Mouse (Mus musculus) hindbrain, embryonic 10.5 days (tissue): ENCODE data around the gene Hhipl1. TPM values are rescaled to one million over a fixed set of nuclear protein-coding genes. Genes with fewer than 3 reads are reported as not detected.

Experiments used
- DNase-seq: peaks from one replicate; pipeline ENCODE4 v3.0.0-alpha.2; 2017; ENCODE audit warnings: low spot score
- H3K27ac ChIP-seq: fragments of 300-500 bp; sonication (generic); 2 replicates; pipeline ENCODE4 v1.5.1; 2016; ENCODE audit warnings: mild to moderate bottlenecking, moderate library complexity
- H3K27me3 ChIP-seq: fragments of 300-500 bp; sonication (generic); 2 replicates; pipeline ENCODE4 v1.6.1; 2016; ENCODE audit warnings: mild to moderate bottlenecking; ENCODE audit not compliant: poor library complexity, insufficient read depth, severe bottlenecking
- H3K36me3 ChIP-seq: fragments of 300-500 bp; sonication (generic); 2 replicates; pipeline ENCODE4 v1.6.1; 2016; ENCODE audit warnings: mild to moderate bottlenecking, moderate library complexity
- H3K4me1 ChIP-seq: fragments of 300-500 bp; sonication (generic); replicated peaks from 2 replicates; pipeline ENCODE4 v1.6.1; 2016; ENCODE audit warnings: mild to moderate bottlenecking
- H3K4me3 ChIP-seq: fragments of 300-500 bp; sonication (generic); 2 replicates; pipeline ENCODE4 v1.5.1; 2016; ENCODE audit warnings: mild to moderate bottlenecking, moderate library complexity
- H3K9me3 ChIP-seq: fragments of 300-500 bp; sonication (generic); 2 replicates; pipeline ENCODE4 v1.6.1; 2016; ENCODE audit warnings: mild to moderate bottlenecking, moderate library complexity
- WGBS: fragments of 180-500 bp; shearing (Covaris S2); methylation state at CpG from one replicate; pipeline ENCODE4 v1.1.7; 2016; 5-methylcytosine and 5-hydroxymethylcytosine counted together
- polyA plus RNA-seq: library from polyadenylated mRNA; unstranded; fragments of >200 nt; fragmentation: Nextera tagmentation; extraction: Ambion mirVana; gene quantifications from 2 replicates; pipeline ENCODE4 v1.2.1, GENCODE M21; 2016

The Hhipl1 gene
- polyA plus RNA-seq, 1 experiment from 2014 or later = 3.2 TPM

GRCm38 (mm10) chr12:108286381-108286780 lies 19.7 kb upstream of the Hhipl1 start:
- no peaks in the 10 kb centered on the region for H3K9me3 ChIP-seq
- 76% methylated on average over 4 of the region's 4 CpGs for WGBS
- no peak overlapping the region for H3K4me3 ChIP-seq
- no peak for DNase-seq
- no peaks in the 10 kb centered on the region for H3K36me3 ChIP-seq
- peak overlapping the region; percentile 90 for H3K27ac ChIP-seq
- H3K4me1 ChIP-seq = peaks cover 37% of the 10 kb centered on the region
- no peaks in the 10 kb centered on the region for H3K27me3 ChIP-seq

- Histone ChIP-seq H3K27ac (peak overlapping the region; percentile 35; the same call in 1 of the 2 replicates), H3K27me3 (0 out of 2 replicates have a peak, but pooled peaks cover 2% of the 10 kb centered on the region), H3K9me3 (no peaks in the 10 kb centered on the region), H3K4me3 (no peak overlapping the region), H3K4me1 (peaks cover 43% of the 10 kb centered on the region), H3K36me3 (no peaks in the 10 kb centered on the region)
- WGBS = 93% methylated on average over 8 of the region's 8 CpGs
- no peak for DNase-seq
Observed at GRCm38 (mm10) chr12:108287011-108287410, 19.1 kb upstream of the Hhipl1 start.

- WGBS = 82% methylated on average over 19 of the region's 19 CpGs
- Histone ChIP-seq H3K9me3 (no peaks in the 10 kb centered on the region), H3K27me3 (0 out of 2 replicates have a peak, but pooled peaks cover 2% of the 10 kb centered on the region), H3K36me3 (no peaks in the 10 kb centered on the region), H3K4me3 (no peak overlapping the region), H3K4me1 (peaks cover 54% of the 10 kb centered on the region), H3K27ac (no peak overlapping the region)
- no peak for DNase-seq
Observed at GRCm38 (mm10) chr12:108288127-108288880, 17.8 kb upstream of the Hhipl1 start.

- no peaks in the 10 kb centered on the region; the same call in 1 of the 2 replicates for H3K9me3 ChIP-seq
- no peaks in the 10 kb centered on the region for H3K36me3 ChIP-seq
- 0 out of 2 replicates have a peak, but pooled peaks cover 2% of the 10 kb centered on the region for H3K27me3 ChIP-seq
- WGBS = 8% methylated on average over 9 of the region's 9 CpGs
- H3K4me3 ChIP-seq = peak overlapping the region; percentile 27
- H3K27ac ChIP-seq = peak overlapping the region; percentile 68
- peaks cover 26% of the 10 kb centered on the region for H3K4me1 ChIP-seq
- peak; percentile 69 for DNase-seq
Observed at GRCm38 (mm10) chr12:108292419-108292818, 13.7 kb upstream of the Hhipl1 start.

- Histone ChIP-seq H3K4me3 (peak overlapping the region; percentile 27), H3K36me3 (no peaks in the 10 kb centered on the region), H3K4me1 (peaks cover 26% of the 10 kb centered on the region), H3K9me3 (no peaks in the 10 kb centered on the region; the same call in 1 of the 2 replicates), H3K27me3 (0 out of 2 replicates have a peak, but pooled peaks cover 2% of the 10 kb centered on the region), H3K27ac (peak overlapping the region; percentile 68)
- WGBS = 6% methylated on average over 8 of the region's 8 CpGs
- peak; percentile 86 for DNase-seq
Observed at GRCm38 (mm10) chr12:108292957-108293356, 13.1 kb upstream of the Hhipl1 start.

- Histone ChIP-seq H3K27me3 (0 out of 2 replicates have a peak, but pooled peaks cover 2% of the 10 kb centered on the region), H3K36me3 (no peaks in the 10 kb centered on the region), H3K4me3 (no peak overlapping the region), H3K9me3 (no peaks in the 10 kb centered on the region; the same call in 1 of the 2 replicates), H3K4me1 (peaks cover 22% of the 10 kb centered on the region), H3K27ac (peak overlapping the region; percentile 69)
- 75% methylated on average over 3 of the region's 3 CpGs for whole genome bisulfite sequencing
- no peak for DNase-seq
Observed at GRCm38 (mm10) chr12:108294620-108295019, 11.4 kb upstream of the Hhipl1 start.

GRCm38 (mm10) chr12:108297033-108297432 lies 9.0 kb upstream of the Hhipl1 start:
- Histone ChIP-seq H3K27ac (no peak overlapping the region), H3K4me3 (no peak overlapping the region), H3K9me3 (no peaks in the 10 kb centered on the region; the same call in 1 of the 2 replicates), H3K36me3 (no peaks in the 10 kb centered on the region), H3K27me3 (no peaks in the 10 kb centered on the region), H3K4me1 (peaks cover 17% of the 10 kb centered on the region)
- no peak for DNase-seq
- 84% methylated on average over 6 of the region's 6 CpGs for WGBS

- WGBS = 81% methylated on average over 6 of the region's 6 CpGs
- Histone ChIP-seq H3K36me3 (no peaks in the 10 kb centered on the region), H3K4me1 (peaks cover 21% of the 10 kb centered on the region), H3K27me3 (peaks cover 23% of the 10 kb centered on the region), H3K9me3 (no peaks in the 10 kb centered on the region; the same call in 1 of the 2 replicates), H3K4me3 (no peak overlapping the region), H3K27ac (peak overlapping the region; percentile 35; the same call in 1 of the 2 replicates)
- DNase-seq = no peak
Observed at GRCm38 (mm10) chr12:108301006-108301405, 5.1 kb upstream of the Hhipl1 start.

- Histone ChIP-seq H3K9me3 (no peaks in the 10 kb centered on the region), H3K27me3 (peaks cover 51% of the 10 kb centered on the region)
- 49% methylated on average over 6 of the region's 6 CpGs for WGBS
Observed at GRCm38 (mm10) chr12:108303778-108304365, 2.2 kb upstream of the Hhipl1 start.

GRCm38 (mm10) chr12:108305172-108305571 lies 898 bp upstream of the Hhipl1 start:
- no peak for DNase-seq
- peaks cover 63% of the 10 kb centered on the region for H3K4me1 ChIP-seq
- no peak overlapping the region for H3K4me3 ChIP-seq
- peaks cover 55% of the 10 kb centered on the region for H3K27me3 ChIP-seq
- H3K27ac ChIP-seq = peak overlapping the region; percentile 16; the same call in 1 of the 2 replicates
- H3K9me3 ChIP-seq = no peaks in the 10 kb centered on the region
- 78% methylated on average over 8 of the region's 8 CpGs for WGBS
- H3K36me3 ChIP-seq = no peaks in the 10 kb centered on the region

More at GRCm38 (mm10) chr12:108303778-108304365, 2.2 kb upstream of the Hhipl1 start:
- Histone ChIP-seq H3K4me1 (peaks cover 50% of the 10 kb centered on the region), H3K36me3 (no peaks in the 10 kb centered on the region), H3K27ac (no peak overlapping the region), H3K4me3 (no peak overlapping the region)
- no peak for DNase-seq

GRCm38 (mm10) chr12:108307553-108307952 lies 1.5 kb downstream of the Hhipl1 start:
- H3K36me3 ChIP-seq = no peaks in the 10 kb centered on the region
- H3K27me3 ChIP-seq = peaks cover 59% of the 10 kb centered on the region
- no peak overlapping the region for H3K27ac ChIP-seq
- H3K4me1 ChIP-seq = peaks cover 80% of the 10 kb centered on the region
- no peaks in the 10 kb centered on the region for H3K9me3 ChIP-seq
- 26% methylated on average over 14 of the region's 14 CpGs for WGBS
- peak; percentile 77 for DNase-seq
- 0 out of 2 replicates have a peak overlapping the region, but pooled peaks have one; percentile 73 for H3K4me3 ChIP-seq

- Histone ChIP-seq H3K9me3 (no peaks in the 10 kb centered on the region), H3K36me3 (no peaks in the 10 kb centered on the region), H3K4me1 (peaks cover 88% of the 10 kb centered on the region), H3K27me3 (peaks cover 59% of the 10 kb centered on the region), H3K27ac (peak overlapping the region; percentile 66), H3K4me3 (no peak overlapping the region)
- WGBS = 92% methylated on average over 16 of the region's 16 CpGs
- DNase-seq = no peak
Observed at GRCm38 (mm10) chr12:108308363-108308856, 2.3 kb downstream of the Hhipl1 start.
